Mouse (Mus musculus) ES-E14 (cell line): ENCODE results near the gene Adcy3. TPM values are rescaled to one million over a fixed set of nuclear protein-coding genes. Genes with fewer than 3 reads are reported as not detected.

ENCODE experiments used
- DNase-seq: peaks from one replicate; pipeline ENCODE4 v3.0.0-alpha.2; 2013; ENCODE audit warnings: low read depth, low spot score
- H3K27ac ChIP-seq: 2 replicates; pipeline ENCODE4 v1.5.1; 2012; ENCODE audit warnings: low read depth, mild to moderate bottlenecking, low read length, moderate library complexity, mixed read lengths; ENCODE audit not compliant: poor library complexity, insufficient read depth, severe bottlenecking
- H3K36me3 ChIP-seq: 2 replicates; pipeline ENCODE4 v1.6.1; 2012; ENCODE audit warnings: mild to moderate bottlenecking, low read length, moderate library complexity, mixed read lengths; ENCODE audit not compliant: control insufficient read depth, poor library complexity, insufficient read depth, severe bottlenecking
- H3K4me1 ChIP-seq, 2 experiments: fragments of 150-350 bp in 1 of 2; sonication (generic) in 1 of 2; 2 replicates each; pipeline ENCODE4 v1.6.1; 2012; ENCODE audit warnings: low read length in 2 of 2, mild to moderate bottlenecking in 1 of 2, mixed read lengths in 1 of 2; ENCODE audit not compliant: control insufficient read depth in 2 of 2, insufficient read depth in 2 of 2, poor library complexity in 1 of 2
- H3K4me3 ChIP-seq, 2 experiments: fragments of 150-350 bp in 1 of 2; sonication (generic) in 1 of 2; 2 replicates each; pipeline ENCODE4 v1.5.1; 2012; ENCODE audit warnings: low read length in 2 of 2, low read depth in 1 of 2, mild to moderate bottlenecking in 1 of 2, mixed read lengths in 1 of 2; ENCODE audit not compliant: insufficient read depth in 1 of 2, poor library complexity in 1 of 2, severe bottlenecking in 1 of 2
- H3K9ac ChIP-seq: 2 replicates; pipeline ENCODE4 v1.6.1; 2012; ENCODE audit warnings: low read depth, mild to moderate bottlenecking, low read length, mixed read lengths; ENCODE audit not compliant: poor library complexity, insufficient read depth, severe bottlenecking
- H3K9me3 ChIP-seq: fragments of 150-350 bp; sonication (generic); 2 replicates; pipeline ENCODE4 v1.6.1; 2012; ENCODE audit warnings: low read depth, mild to moderate bottlenecking, low read length; ENCODE audit not compliant: control insufficient read depth, insufficient read depth
- CHD2 ChIP-seq: IDR thresholded peaks from 2 replicates; pipeline ENCODE4 v1.6.1; 2014; ENCODE audit warnings: mild to moderate bottlenecking, low read depth, low read length, inconsistent platforms
- HCFC1 ChIP-seq: IDR thresholded peaks from 2 replicates; pipeline ENCODE4 v1.6.1; 2012; ENCODE audit warnings: low read length, inconsistent platforms, borderline replicate concordance; ENCODE audit not compliant: insufficient read depth
- MAFK ChIP-seq: IDR thresholded peaks from 2 replicates; pipeline ENCODE4 v1.6.1; 2014; ENCODE audit warnings: mild to moderate bottlenecking, low read depth, low read length, inconsistent platforms; ENCODE audit not compliant: insufficient read depth
- ZC3H11A ChIP-seq: IDR thresholded peaks from 2 replicates; pipeline ENCODE4 v1.6.1; 2012; ENCODE audit warnings: low read depth, mild to moderate bottlenecking, inconsistent platforms, low read length, borderline replicate concordance
- ZNF384 ChIP-seq: IDR thresholded peaks from 2 replicates; pipeline ENCODE4 v1.6.1; 2012; ENCODE audit warnings: low read depth, low read length, inconsistent platforms
- in situ Hi-C, 2 experiments: fragments of 600-800 bp; cut with MboI; formaldehyde crosslinking; loops; one replicate each; pipeline ENCODE4 v1.15.1; 2025; ENCODE audit warnings: low sequenced_read_pairs in 2 of 2, inconsistent platforms in 1 of 2; ENCODE audit not compliant: unreplicated experiment in 2 of 2
- total RNA-seq: library from RNA; depleted of rRNA; stranded (reverse); fragments of 300-350 nt; gene quantifications from 2 replicates; pipeline ENCODE4 v1.2.3, GENCODE M21; 2012

The Adcy3 gene
- total RNA-seq, 1 experiment: 14.1 TPM

- H3K4me1 ChIP-seq: 0 out of 4 replicates have a peak, but pooled peaks cover 0 to 2% of the 10 kb centered on the region in 2 experiments
- TF ChIP-seq HCFC1 (no peak), CHD2 (no peak), MAFK (no peak), ZC3H11A (no peak), ZNF384 (no peak)
- no peaks in the 10 kb centered on the region for H3K36me3 ChIP-seq
- no peak overlapping the region for H3K9ac ChIP-seq
- no peak overlapping the region for H3K4me3 ChIP-seq
- H3K27ac ChIP-seq: no peak overlapping the region
- in situ Hi-C loops: no loop called here
- DNase-seq: no peak
- H3K9me3 ChIP-seq: no peaks in the 10 kb centered on the region
Observed at GRCm38 (mm10) chr12:4150936-4151335, 18.0 kb downstream of the Adcy3 start.

- H3K27ac ChIP-seq: no peak overlapping the region
- H3K9me3 ChIP-seq: no peaks in the 10 kb centered on the region
- H3K9ac ChIP-seq: no peak overlapping the region
- H3K4me3 ChIP-seq: no peak overlapping the region
- H3K4me1 ChIP-seq: 0 out of 4 replicates have a peak, but pooled peaks cover 0 to 2% of the 10 kb centered on the region in 2 experiments
- H3K36me3 ChIP-seq: no peaks in the 10 kb centered on the region
- in situ Hi-C loops: no loop called here
- DNase-seq: no peak
- no peak for TF ChIP-seq CHD2
- no peak for TF ChIP-seq ZNF384
- TF ChIP-seq HCFC1: no peak
Observed at GRCm38 (mm10) chr12:4151969-4152368, 19.1 kb downstream of the Adcy3 start.

GRCm38 (mm10) chr12:4157466-4157865 lies 24.6 kb downstream of the Adcy3 start:
- TF ChIP-seq MAFK (no peak), HCFC1 (no peak), ZC3H11A (no peak), CHD2 (no peak), ZNF384 (no peak)
- DNase-seq: no peak
- Histone ChIP-seq H3K9me3 (no peaks in the 10 kb centered on the region), H3K4me1 (peaks cover 0 to 11% of the 10 kb centered on the region in 2 experiments; a peak in 2 of 4 replicates), H3K36me3 (no peaks in the 10 kb centered on the region), H3K27ac (no peak overlapping the region), H3K4me3 (no peak overlapping the region), H3K9ac (no peak overlapping the region)
- in situ Hi-C loops: no loop called here

- Histone ChIP-seq H3K36me3 (no peaks in the 10 kb centered on the region), H3K4me3 (no peak overlapping the region)
- in situ Hi-C loops: no loop called here
Observed at GRCm38 (mm10) chr12:4158179-4158578, 25.3 kb downstream of the Adcy3 start.

More at GRCm38 (mm10) chr12:4158179-4158578, 25.3 kb downstream of the Adcy3 start:
- TF ChIP-seq MAFK (no peak), CHD2 (no peak), ZC3H11A (no peak), ZNF384 (no peak), HCFC1 (no peak)
- H3K9me3 ChIP-seq: no peaks in the 10 kb centered on the region
- DNase-seq: no peak
- H3K4me1 ChIP-seq: peaks cover 0 to 11% of the 10 kb centered on the region in 2 experiments; a peak in 2 of 4 replicates
- no peak overlapping the region for H3K27ac ChIP-seq
- H3K9ac ChIP-seq: no peak overlapping the region
